Mouse (Mus musculus) C2C12 (cell line): ENCODE measurements around the gene Klhdc10.

ENCODE experiments used
- CTCF ChIP-seq: IDR thresholded peaks from one replicate; pipeline ENCODE4 v1.5.1; 2011; ENCODE audit not compliant: control insufficient read depth, insufficient read depth, insufficient read length
- MAX ChIP-seq: IDR thresholded peaks from one replicate; pipeline ENCODE4 v1.6.1; 2011; ENCODE audit warnings: mild to moderate bottlenecking, control low read depth
- MYOD1 ChIP-seq: IDR thresholded peaks from one replicate; pipeline ENCODE4 v1.6.1; 2011; ENCODE audit warnings: low read depth; ENCODE audit not compliant: control insufficient read depth, insufficient read length
- USF1 ChIP-seq: IDR thresholded peaks from one replicate; pipeline ENCODE4 v1.6.1; 2011; ENCODE audit warnings: low read depth, mild to moderate bottlenecking, control low read depth, moderate library complexity

DNA sequence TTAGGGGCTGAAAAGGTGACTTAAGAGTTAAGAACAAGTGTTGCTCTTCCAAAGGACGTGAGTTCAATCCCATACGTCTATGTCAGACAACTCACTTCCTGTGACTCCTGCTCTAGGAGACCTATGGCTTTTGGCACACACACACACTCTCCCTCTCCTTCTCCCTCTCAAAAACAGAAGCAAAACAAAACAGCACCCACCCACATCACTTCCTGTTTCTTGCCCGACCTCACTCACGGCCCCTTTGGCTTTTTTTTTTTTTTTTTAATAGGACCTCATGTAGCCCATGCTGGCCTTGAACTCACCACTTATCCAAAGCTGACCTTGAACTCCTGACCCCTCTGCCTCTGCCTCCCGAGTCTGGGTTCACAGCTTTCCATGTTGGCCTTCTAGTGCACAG lies 46.9 kb upstream of the Klhdc10 start:
- no peak for TF ChIP-seq CTCF
- no peak for TF ChIP-seq USF1
- no peak for TF ChIP-seq MAX
- no peak for TF ChIP-seq MYOD1
